Mouse (Mus musculus) stomach, embryonic 14.5 days (tissue): ENCODE measurements around the gene Gm20388. TPM values are rescaled to one million over a fixed set of nuclear protein-coding genes. Genes with fewer than 3 reads are reported as not detected.

Experiments used
- ATAC-seq: fragments of 200-750 bp; cut with Nextera tagmentation; 2 replicates; pipeline ENCODE4 v1.8.0; 2017; ENCODE audit warnings: low read depth, moderate TSS enrichment; ENCODE audit not compliant: insufficient number of reproducible peaks, insufficient read depth, low FRiP score
- H3K27ac ChIP-seq: fragments of 300-500 bp; sonication (generic); 2 replicates; pipeline ENCODE4 v1.5.1; 2014; ENCODE audit warnings: mild to moderate bottlenecking, low read length, moderate library complexity, mixed read lengths
- H3K27me3 ChIP-seq: fragments of 300-500 bp; sonication (generic); 2 replicates; pipeline ENCODE4 v1.6.1; 2014; ENCODE audit warnings: low read length, control low read depth, mixed read lengths; ENCODE audit not compliant: control insufficient read depth, insufficient read depth
- H3K36me3 ChIP-seq: fragments of 300-500 bp; sonication (generic); 2 replicates; pipeline ENCODE4 v1.6.1; 2014; ENCODE audit warnings: mild to moderate bottlenecking, control low read depth, low read length, moderate library complexity, mixed read lengths; ENCODE audit not compliant: control insufficient read depth, insufficient read depth
- H3K4me1 ChIP-seq: fragments of 300-500 bp; sonication (generic); 2 replicates; pipeline ENCODE4 v1.6.1; 2014; ENCODE audit warnings: low read length, control low read depth, mixed read lengths; ENCODE audit not compliant: control insufficient read depth, insufficient read depth
- H3K4me2 ChIP-seq: fragments of 300-500 bp; sonication (generic); replicated peaks from 2 replicates; pipeline ENCODE4 v1.6.1; 2014; ENCODE audit warnings: low read depth, low read length, control low read depth
- H3K4me3 ChIP-seq: fragments of 300-500 bp; sonication (generic); 2 replicates; pipeline ENCODE4 v1.5.1; 2014; ENCODE audit warnings: low read depth, low read length, control low read depth
- H3K9ac ChIP-seq: fragments of 300-500 bp; sonication (generic); replicated peaks from 2 replicates; pipeline ENCODE4 v1.6.1; 2014; ENCODE audit warnings: low read depth, mild to moderate bottlenecking, control low read depth, low read length, moderate library complexity, mixed read lengths
- H3K9me3 ChIP-seq: fragments of 300-500 bp; sonication (generic); 2 replicates; pipeline ENCODE4 v1.6.1; 2016; ENCODE audit warnings: low read depth, low read length, control low read depth; ENCODE audit not compliant: control insufficient read depth
- WGBS: fragments of 180-500 bp; shearing (Covaris S2); extraction: QIAGEN DNeasy Blood & Tissue Kit; methylation state at CpG from one replicate; pipeline ENCODE4 v1.1.7; 2014; 5-methylcytosine and 5-hydroxymethylcytosine counted together
- polyA plus RNA-seq: library from polyadenylated mRNA; unstranded; fragments of >200 nt; fragmentation: Nextera tagmentation; extraction: Ambion mirVana; gene quantifications from 2 replicates; pipeline ENCODE4 v1.2.1, GENCODE M21; 2014

Gm20388 gene
- polyA plus RNA-seq, 1 experiment from 2014 or later: 11.4 TPM

DNA sequence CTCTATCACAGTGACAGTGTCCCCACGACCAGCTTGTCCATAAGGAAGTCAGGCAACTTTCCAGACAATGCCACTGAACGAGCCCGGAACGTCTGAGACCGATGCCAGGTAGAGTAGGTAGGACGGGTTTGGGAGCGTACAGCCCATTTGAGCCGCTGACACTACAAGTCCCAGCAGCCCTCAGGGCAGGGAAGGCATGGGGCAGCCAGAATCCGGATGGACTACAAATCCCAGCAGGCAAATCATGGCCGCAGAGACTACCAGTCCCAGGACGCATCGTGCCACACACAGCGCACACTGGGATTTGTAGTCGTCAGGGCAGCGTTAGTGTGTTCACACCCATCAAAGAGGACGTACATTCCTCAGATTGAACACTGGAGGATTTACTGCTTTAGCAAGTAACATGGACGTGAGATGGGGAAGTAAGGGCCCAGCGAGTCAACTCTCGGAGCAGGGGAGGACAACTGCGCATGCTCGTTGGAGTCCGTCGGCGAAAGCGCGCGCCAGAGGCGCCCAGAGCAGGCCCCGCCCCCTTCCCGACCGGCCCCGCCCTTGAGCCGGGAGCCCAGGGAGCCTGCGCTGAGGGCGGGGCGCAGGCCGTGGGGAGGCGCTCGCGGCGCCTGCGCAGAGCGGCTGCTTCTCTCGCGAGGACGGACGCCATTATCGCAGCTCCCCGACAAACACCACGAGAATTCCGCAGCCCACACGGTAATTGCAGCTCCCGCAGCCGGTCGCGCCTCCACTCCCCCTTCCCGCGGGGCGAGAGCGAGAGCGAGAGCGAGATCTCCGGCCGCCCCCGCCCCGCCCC, 2039.5 kb downstream of the Gm20388 start:
- under 1% methylated on average over 60 of the region's 66 CpGs for WGBS
- Histone ChIP-seq H3K4me3 (peak overlapping the region; percentile 90), H3K4me1 (peaks cover 19% of the 10 kb centered on the region), H3K27me3 (no peaks in the 10 kb centered on the region), H3K9ac (peak overlapping the region; percentile 96), H3K36me3 (peaks cover 18% of the 10 kb centered on the region), H3K27ac (peak overlapping the region; percentile 87), H3K4me2 (peak overlapping the region; percentile 95), H3K9me3 (no peaks in the 10 kb centered on the region)
- ATAC-seq: peak; percentile 93

DNA sequence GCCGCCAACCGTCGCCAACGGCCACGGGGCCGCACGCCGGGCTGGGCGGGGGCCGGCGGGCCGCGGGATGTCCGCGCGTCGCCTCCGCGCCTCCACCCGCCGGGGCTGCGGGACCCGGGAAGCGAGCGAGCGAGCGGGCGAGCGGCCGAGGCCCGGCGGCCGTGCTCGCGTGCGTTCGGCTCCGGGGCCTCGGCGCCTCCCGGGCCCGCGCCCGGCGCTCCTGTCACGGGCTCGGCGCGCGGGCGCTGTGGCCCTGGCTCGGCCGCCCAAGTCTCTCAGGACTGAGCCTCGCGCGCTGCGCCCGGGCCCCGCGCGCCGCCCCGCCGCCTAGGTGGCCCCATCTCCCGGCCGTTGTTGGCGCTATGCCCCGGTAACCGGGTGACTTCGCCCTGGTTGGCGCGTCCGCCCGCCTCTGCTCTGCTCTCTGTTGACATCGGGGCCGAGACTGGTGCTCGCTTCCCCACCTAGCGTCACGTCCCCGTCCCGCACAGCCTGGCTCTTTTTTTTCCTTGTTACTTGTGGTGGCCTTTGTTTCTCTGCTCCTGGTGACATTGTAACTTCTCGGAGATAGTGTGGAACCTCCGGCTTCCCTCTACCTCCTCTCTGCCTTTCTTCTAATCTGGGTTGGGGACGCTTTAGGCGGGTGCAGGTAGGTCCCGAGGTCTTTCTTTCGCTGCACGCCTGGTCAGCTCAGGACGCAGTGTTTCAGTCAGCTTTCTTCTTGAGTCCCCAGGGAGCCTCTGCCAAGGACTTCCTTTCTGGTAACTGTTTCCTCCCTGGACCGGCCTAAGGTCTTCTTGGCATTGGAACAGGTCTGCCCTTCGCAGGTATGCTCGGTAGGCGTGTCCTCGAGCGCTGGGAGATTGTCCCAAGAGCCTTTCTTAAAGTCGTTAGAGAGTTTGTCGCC, 2040.4 kb downstream of the Gm20388 start:
- Histone ChIP-seq H3K9ac (peak overlapping the region; percentile 96), H3K4me1 (peaks cover 19% of the 10 kb centered on the region), H3K4me3 (peak overlapping the region; percentile 90), H3K27me3 (no peaks in the 10 kb centered on the region), H3K27ac (peak overlapping the region; percentile 87), H3K4me2 (peak overlapping the region; percentile 95), H3K9me3 (no peaks in the 10 kb centered on the region), H3K36me3 (peaks cover 24% of the 10 kb centered on the region)
- no peak for ATAC-seq
- under 1% methylated on average over 58 of the region's 97 CpGs for WGBS

- Histone ChIP-seq H3K4me3 (peak overlapping the region; percentile 90), H3K36me3 (peaks cover 24% of the 10 kb centered on the region), H3K4me2 (peak overlapping the region; percentile 95), H3K4me1 (peaks cover 19% of the 10 kb centered on the region), H3K9me3 (no peaks in the 10 kb centered on the region), H3K27ac (no peak overlapping the region; the same call in 1 of the 2 replicates), H3K27me3 (no peaks in the 10 kb centered on the region), H3K9ac (peak overlapping the region; percentile 96)
- no peak for ATAC-seq
- WGBS: 23% methylated on average over 7 of the region's 7 CpGs
Observed at GRCm38 (mm10) chr8:121951656-121952009, 2041.0 kb downstream of the Gm20388 start.

- no peak for ATAC-seq
- H3K4me2 ChIP-seq: peak overlapping the region; percentile 95
- H3K27ac ChIP-seq: no peak overlapping the region
- H3K4me3 ChIP-seq: peak overlapping the region; percentile 90
- peaks cover 19% of the 10 kb centered on the region for H3K4me1 ChIP-seq
- H3K9me3 ChIP-seq: no peaks in the 10 kb centered on the region
- H3K27me3 ChIP-seq: no peaks in the 10 kb centered on the region
- H3K36me3 ChIP-seq: peaks cover 24% of the 10 kb centered on the region
- no peak overlapping the region for H3K9ac ChIP-seq
Observed at GRCm38 (mm10) chr8:121952122-121952521, 2041.5 kb downstream of the Gm20388 start.

DNA sequence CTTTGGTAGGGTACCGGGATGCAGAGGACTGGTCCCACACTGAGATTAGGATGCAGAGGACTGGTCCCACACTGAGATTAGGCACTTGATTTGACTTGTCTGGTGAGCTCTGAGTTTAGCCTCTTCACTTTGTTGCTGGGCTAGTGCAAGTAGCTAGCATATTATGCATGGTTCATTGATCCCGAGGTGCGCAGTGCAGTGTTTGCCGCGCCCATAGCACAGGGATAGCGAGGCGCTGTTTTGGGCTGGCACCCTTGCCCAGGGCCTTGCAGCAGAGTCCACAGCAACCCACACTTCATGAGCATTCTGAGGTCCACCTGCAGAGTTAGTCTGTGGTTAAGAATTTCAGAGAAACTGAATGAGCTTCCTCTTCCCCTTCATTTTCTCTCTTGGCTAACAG, 2042.2 kb downstream of the Gm20388 start:
- Histone ChIP-seq H3K36me3 (peaks cover 24% of the 10 kb centered on the region), H3K4me3 (no peak overlapping the region), H3K9ac (no peak overlapping the region), H3K27me3 (no peaks in the 10 kb centered on the region), H3K4me2 (no peak overlapping the region), H3K27ac (no peak overlapping the region), H3K9me3 (no peaks in the 10 kb centered on the region), H3K4me1 (peaks cover 19% of the 10 kb centered on the region)
- no peak for ATAC-seq
- 88% methylated on average over 7 of the region's 7 CpGs for WGBS

- Histone ChIP-seq H3K27ac (no peak overlapping the region), H3K4me1 (peaks cover 14% of the 10 kb centered on the region), H3K4me2 (no peak overlapping the region), H3K4me3 (no peak overlapping the region), H3K9me3 (no peaks in the 10 kb centered on the region), H3K36me3 (peaks cover 24% of the 10 kb centered on the region), H3K9ac (no peak overlapping the region), H3K27me3 (no peaks in the 10 kb centered on the region)
- no peak for ATAC-seq
- 75% methylated on average over 3 of the region's 3 CpGs for WGBS
Observed at GRCm38 (mm10) chr8:121953821-121954545, 2043.3 kb downstream of the Gm20388 start.

DNA sequence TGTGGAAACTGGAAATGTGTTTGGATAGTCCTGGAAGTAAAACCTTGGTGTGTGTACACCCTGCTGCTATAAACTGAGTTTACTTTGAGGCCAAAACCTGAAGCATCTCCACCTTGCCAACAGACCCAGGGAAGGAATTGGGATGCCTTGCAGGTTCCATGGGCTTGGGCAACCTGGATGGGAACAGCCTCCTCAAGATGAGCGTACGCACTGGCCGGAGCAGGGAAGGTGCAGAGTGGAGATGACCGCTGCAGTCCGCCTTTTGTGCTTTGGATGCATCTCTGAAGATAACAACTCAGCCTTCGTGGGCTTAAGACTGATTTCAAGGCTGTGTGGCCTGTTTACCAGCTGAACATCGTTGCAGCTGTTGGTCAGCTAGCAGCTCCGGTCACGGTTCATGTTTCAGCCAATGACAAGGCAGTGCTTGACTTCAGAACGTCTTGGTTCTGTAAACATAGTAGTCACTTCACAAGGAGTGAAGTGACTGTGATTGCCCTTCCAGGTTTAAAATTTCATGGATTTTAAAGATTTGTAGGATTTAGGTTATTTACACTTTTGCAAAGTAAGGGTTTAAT, 2044.4 kb downstream of the Gm20388 start:
- H3K4me1 ChIP-seq: peaks cover 14% of the 10 kb centered on the region
- H3K27me3 ChIP-seq: no peaks in the 10 kb centered on the region
- 66% methylated on average over 10 of the region's 10 CpGs for WGBS
- H3K4me3 ChIP-seq: no peak overlapping the region
- H3K9ac ChIP-seq: no peak overlapping the region
- peaks cover 24% of the 10 kb centered on the region for H3K36me3 ChIP-seq
- ATAC-seq: no peak
- no peak overlapping the region for H3K4me2 ChIP-seq
- no peak overlapping the region for H3K27ac ChIP-seq
- no peaks in the 10 kb centered on the region for H3K9me3 ChIP-seq
